Mouse (Mus musculus) kidney, postnatal 10 days (tissue): ENCODE results near the gene Pdk1.

ENCODE experiments used
- DNase-seq: peaks from one replicate; pipeline ENCODE4 v3.0.0; 2021; ENCODE audit warnings: mixed read lengths

Gene Pdk1

DNA sequence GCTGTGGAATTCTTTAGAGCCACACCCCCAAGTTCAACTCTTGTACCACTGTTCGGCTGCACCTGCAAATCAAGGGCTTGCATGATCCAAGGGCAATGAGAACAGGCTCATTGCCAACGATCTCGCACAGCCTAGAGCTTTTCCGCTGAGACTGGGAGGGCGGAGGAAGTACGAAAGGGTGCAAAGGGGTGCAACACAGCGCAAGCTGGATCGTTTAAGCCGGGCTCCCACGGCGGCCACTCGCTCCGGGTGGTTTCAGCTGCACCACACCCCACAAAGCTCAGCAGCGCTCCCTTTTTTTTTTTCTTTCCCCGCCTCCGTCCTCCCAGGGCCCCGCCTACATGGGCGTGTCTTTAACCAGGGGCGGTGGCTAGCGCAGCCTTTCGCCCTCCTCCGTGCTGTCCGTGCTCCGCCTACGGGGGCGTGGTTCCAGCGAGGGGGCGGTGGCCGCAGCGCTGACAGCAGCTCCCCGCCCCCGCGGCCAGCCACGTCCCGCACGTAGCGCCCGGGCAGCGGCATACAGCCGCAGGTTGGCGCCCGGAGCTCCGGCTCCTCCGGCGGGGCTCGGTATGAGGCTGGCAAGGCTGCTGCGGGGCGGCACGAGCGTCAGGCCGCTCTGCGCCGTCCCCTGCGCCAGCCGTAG lies at the start of gene Pdk1:
TSS of gene Pdk1 (plus strand) at position 424 of the 643 bp plus-strand sequence.
- DNase-seq = peak; percentile 99

DNA sequence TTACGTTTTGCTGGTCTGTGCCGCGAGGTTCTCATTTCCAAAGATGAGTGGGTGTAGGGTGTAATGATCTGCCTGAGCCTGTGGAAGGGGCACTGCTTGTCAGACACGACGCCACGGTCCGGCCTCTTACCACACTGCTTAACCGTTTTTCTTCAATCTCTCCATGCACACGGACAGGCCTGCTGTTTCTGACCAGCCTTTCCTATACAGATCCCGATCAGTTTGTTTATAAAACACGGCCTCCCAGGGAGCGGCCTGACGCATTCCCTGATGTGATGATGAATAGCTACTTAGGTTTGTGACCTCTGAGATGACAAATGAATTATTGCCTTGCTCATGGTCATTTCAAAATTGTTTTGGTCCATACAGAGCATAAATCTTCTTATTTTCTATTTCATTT lies 48.9 kb upstream of the Pdk1 start:
- no peak for DNase-seq

DNA sequence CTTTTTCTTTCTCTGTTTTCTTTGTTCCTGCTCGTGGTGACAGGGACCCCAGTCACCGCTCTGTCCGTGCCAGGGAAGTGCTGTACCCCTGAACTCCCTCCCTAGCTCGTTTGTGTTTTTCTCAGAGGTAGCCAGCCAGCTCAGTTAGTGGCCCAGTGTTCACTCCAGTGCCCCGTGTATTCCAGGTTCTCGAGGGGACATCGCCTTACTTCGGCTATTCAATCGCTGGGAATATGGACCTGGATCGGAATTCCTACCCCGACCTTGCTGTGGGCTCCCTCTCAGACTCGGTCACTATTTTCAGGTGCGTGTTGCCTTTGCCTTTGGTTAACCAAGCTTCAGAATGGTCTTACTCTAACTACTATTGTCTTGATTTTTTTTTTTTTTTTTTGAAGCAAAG lies 45.3 kb upstream of the Pdk1 start:
- no peak for DNase-seq

DNA sequence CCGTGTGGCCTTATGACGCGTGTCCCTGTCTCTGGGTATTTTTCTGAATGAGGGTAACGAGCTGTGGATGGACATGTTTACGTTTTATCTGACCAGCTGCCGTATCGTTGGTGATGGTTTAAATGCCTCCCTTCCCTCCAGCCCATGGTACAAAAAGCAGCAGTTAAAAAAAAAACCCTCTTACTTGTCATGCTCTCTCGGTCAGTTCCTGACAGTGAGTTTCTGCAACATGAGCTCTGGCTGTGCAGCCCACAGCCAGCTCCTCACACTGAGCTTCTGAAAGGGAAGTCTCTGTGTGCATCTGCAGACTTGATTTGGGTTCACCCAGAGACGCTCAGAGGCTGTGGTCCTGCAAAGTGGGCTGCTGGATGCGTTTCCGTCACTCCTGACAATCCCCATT lies 44.1 kb upstream of the Pdk1 start:
- DNase-seq = no peak

DNA sequence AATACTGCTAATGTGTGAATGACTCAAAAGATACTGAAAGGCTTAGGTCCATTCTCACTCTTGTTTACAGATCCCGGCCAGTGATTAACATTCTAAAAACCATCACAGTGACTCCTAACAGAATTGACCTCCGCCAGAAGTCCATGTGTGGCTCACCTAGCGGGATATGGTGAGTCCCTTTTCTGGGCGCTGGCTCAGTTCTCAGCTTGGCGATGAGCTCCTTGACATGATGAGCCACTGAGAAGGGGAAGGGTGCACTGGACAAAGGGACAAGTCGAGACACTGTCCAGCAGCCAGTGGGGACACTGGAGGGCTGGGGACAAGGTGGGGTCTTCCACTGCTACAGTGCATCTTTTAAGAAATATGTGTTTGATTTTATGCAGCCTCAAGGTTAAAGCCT lies 39.4 kb upstream of the Pdk1 start:
- DNase-seq = no peak

DNA sequence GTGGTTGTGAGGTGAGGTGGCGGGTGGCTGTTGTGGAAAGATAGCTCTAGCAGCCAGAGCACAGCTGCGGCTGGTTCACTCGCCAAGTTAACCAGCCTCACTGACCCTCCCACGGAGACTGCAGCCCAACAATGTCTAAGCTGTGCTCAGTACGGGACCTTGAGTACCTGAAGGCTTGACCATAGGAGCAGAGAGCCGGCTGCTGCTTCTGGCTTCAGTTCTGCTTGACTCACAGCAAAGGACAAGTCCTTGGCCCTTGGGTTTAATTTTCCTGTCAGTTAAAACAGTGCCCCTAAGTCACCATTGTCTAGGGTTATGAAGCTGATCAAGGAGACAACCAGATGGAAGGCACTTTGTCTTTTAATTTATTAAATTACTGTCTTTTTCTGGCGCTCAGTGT lies 38.7 kb upstream of the Pdk1 start:
- DNase-seq = no peak

DNA sequence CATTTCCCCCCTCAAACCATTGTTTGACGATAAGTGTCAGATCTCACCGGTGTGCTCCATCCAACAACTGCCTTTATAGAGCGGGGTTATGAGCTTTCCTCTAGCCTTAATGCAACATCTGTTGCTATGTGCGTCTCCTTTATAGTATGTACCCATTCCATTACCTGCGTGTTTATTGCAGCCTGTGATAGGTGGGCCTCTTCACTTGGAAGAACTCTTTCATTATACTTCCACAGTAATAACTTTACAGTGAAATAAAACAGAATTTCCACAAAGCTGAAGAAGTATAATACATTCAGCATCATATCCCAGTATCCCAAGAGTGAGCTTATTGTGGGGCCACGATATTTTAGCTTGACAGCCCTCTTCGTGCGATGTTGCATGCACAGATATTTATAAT lies 37.5 kb upstream of the Pdk1 start:
- no peak for DNase-seq

DNA sequence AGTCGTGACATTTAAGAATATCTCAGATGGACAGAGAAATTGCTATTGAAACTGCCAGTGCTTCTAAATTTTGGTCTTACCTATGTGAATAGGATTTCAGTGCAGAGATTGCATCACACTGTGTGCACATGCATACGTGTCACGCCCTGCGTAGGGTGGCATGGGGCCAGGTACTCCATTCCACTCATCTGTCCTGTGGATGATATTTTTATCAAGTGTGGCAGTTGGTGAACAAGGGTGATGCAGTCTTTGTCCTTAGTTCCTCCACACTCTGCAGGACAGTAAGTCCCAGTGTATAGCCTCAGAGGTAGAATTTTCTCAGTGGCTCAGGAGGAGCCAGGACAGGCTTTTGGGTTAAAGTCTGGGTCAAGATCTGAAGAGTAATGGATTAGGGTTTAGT lies 36.8 kb upstream of the Pdk1 start:
- no peak for DNase-seq

DNA sequence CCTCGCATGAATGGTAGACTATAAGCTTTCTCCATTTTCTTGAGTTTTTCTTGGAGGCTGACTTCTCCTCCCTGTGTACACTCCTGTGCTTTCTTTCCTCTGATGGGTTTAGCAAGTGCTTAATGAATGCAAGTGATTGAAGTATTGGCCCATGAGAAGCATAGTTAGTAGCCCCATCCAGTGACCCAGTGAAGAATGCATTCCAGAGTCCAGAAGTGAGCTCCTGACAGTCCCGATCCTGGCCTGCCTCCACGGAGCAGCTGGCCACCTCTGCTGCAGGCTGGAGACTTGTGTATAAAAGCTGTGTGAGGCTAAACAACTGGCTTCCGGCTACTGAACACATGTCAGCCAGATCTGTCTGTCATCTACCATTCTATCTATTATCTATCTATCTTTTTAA lies 35.8 kb upstream of the Pdk1 start:
- no peak for DNase-seq

DNA sequence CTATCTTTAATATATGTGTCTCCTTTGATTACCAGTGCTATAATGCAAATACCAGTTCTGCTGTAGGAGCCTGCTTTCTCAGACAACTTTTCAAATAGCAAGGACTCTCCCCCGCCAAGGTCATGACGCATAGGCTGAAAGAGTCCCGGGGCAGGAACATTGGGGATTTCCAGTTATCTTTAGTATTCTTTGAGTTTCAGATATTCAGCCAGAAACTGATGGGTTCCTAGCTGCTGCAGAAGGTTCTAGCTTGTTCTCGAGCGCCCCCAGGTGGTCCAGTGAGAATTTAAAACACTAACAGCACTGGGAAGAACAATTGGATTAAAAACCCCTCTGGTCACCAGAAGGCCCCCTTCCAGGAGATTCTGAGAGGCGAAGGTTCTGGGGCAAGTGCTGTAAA lies 35.2 kb upstream of the Pdk1 start:
- peak; percentile 85 for DNase-seq

DNA sequence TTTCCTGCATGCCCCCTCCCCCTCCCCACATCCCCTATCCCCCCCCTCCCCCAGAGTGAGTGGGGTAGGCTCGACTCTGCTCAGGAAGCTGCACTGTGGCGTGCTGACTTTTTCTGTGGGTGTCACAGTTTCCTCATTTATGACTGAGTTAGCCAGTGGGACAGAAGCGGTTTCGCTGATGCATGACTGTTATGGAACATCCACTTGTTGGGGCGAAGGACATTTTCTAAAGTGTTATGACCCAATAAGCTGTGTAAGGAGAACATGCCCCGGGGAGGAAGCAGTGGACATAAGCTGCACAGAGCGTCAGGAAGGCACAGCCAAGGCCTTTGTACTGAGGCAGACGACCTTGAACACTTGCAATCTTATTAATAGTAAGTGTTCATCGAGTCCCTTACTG lies 29.7 kb upstream of the Pdk1 start:
- DNase-seq = no peak

DNA sequence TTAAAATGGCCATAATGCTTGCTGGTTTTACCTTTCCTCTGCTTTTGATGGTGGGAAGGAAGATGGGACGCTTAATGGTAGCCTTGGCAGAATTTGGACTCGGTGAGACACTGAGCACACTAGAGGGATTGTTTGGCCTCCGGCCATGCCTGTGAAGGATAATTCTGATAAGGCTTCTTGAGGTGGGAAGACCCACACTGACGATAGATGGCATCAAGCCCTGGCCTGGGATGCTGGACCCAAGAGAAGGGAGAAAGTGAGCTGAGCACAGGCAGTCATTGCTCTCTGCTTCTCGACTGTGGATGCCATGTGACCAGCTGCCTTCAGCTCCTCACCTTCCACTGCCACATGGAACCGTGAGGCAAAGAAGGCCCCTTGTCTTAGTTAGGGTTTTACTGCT lies 28.1 kb upstream of the Pdk1 start:
- DNase-seq = no peak

DNA sequence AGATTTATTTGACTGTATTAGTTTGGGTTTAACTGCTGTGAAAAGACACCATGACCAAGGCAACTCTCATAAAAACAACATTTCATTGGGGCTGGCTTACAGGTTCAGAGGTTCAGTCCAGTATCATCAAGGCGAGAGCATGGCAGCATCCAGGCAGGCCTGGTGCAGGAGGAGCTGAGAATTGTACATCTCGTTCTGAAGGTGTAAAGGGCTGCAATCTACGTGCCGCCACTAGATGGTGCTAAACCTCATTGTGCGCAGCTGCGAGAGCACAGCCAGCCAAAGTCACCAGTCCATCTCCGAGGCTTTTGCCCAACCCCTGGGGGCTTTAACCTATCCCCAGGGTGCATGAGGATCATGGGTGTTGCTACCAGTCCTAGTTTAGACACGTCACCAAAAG lies 20.9 kb upstream of the Pdk1 start:
- peak; percentile 74 for DNase-seq

DNA sequence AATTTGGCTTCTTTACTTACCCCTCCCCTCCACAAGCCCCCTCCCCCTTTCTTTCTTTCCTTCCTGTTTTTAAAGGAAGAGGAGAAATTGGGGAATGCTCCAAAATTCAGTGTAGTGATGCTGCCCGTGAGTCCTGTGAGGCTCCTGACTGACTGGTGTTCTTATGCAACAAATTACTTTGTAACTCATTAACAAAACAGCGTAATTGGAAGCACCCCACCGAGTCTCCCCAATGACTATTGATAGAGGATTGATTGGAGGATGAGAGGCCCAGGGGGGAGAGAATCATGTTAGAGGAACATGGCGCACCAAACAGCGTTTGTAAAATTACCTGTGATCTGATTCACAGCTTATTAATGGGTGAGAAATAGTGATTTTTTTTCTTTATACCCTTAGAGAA lies 17.9 kb upstream of the Pdk1 start:
- no peak for DNase-seq

DNA sequence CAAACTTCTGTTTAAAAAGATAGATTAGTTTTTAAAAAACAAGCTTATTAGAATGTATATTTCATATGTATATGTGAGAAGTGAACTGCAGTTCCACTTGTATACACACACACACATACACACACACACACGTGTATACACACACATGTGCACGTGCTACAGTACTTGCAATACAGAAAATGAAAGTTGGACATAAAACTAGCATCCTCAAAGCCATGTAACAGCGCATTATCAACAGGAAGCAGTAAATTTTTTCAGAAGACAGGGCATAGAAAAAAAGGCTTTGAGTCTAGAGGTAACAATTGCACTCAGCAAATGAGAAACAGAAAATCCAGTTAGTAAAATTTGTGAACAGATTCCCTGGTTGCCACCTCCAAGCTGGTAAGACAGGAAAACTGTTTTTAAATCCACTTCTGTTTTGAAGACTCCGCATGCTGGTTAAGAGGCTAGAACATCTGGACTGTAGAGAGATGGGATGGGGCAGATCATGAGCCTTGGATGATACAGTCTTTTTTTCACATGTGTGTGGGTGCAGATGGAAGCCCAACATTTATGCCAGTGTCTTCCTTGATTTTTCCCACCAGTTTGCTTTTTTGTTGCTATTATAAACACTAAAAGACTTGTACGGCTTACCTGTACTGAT lies 9.4 kb upstream of the Pdk1 start:
- DNase-seq = no peak

DNA sequence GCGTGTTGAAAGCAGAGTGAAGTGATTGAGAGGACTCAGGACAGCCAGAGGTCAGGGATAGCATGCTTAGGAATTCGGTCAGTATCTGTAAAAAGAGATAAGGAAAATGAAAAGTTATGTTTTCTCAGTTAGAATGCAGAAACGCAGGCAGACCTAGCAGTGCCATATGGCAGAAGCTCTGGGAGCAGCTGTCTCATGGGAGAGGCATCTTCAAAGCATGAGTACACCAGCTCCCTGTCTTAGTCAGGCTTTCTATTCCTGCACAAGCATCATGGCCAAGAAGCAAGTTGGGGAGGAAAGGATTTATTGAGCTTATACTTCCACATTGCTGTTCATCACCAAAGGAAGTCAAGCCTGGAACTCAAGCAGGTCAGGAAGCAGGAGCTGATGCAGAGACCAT lies 8.0 kb upstream of the Pdk1 start:
- DNase-seq = no peak

DNA sequence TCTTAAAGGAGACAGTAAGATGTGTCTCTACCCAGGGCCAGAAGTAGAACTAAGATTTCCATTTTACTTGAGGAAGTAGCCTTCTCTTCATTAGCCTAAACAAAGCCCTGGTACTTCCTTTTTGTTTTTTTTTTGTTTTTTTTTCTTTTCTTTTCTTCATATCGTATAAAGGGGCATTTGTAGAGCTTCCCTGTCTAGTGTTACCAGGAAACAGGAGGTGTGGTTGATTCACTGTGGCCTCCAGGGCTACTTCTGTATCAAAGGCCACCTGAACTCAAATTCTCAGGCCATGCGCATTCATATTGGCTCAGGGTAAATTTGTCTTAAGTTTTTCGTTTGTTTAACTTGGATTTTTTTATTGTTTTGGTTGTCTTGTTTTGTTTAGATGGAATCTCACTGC lies 7.1 kb upstream of the Pdk1 start:
- no peak for DNase-seq

DNA sequence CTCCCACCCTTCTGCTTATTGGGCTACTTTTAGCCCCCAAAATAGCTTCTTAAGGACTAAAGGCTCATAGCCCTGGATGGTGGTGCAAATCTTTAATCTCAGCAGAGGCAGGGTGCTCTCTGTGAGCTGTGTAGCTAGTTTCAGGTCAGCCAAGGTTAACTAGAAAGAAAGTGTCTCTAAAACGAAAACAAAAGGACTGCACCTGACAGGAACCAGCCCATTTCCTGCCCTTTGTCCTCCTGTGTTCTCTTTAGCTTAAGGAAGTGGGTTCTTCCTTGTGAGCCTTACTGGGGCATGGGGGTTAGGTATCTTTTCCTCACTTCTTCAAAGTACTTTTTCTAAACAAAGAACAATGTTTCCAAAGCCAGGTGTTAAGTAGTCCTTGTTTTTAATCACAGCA lies 6.5 kb upstream of the Pdk1 start:
- no peak for DNase-seq

DNA sequence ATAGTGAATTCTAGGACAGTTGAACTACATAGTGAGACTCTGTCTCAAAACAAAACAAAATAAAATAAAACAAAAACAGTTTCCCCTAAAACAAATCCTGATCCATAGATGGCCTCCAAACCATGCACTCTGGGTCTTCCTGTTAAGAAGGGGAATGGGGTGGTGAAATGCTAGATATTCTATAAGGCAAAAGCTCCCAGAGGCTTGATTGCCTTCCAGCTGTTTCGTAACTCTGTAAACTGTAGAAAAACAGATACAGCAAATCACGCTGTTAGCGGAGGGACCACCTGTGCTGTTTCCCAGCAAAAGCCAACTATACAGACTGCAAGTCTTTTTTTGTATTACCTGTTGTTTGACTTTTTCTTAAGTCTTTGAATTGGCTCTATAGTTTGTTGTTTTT lies 6.0 kb upstream of the Pdk1 start:
- no peak for DNase-seq

DNA sequence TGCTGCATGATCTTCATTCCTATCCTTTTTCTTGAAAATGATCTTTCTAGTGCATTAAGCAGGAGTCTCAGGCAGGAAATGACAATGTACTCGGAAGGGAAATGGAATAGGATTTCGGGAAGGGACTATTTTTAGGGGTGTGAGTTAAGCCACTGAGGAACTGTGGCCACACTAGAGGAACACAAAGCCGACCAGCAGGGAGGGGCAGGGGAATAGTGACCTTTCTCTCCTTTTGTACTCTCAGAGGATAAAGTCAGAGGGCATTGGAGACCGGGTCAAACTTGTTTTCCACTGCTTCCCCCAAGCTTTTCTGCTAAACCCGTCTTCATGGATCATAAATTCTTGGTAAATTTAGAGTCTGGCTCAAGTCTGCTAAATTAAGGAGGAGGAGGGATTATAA lies 5.5 kb upstream of the Pdk1 start:
- peak; percentile 55 for DNase-seq

DNA sequence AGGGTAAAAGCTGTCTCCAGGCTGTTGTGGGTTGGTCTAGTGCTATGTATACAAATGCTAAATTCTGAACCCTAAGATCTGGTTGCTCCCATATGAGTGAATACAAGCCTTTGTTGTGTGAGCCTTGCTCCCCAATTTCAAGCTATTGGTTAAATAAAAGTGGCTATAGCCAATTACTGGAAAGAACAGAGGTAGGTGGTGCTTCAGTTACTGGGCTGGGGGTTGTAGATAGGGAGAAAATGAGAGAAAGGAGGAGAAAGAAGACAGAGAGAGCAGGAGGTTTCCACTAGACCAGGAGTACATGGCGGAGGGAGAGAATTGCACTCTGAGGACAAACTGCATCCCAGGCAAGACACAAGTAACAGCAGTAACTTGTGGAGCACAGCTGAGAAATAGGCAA lies 4.8 kb upstream of the Pdk1 start:
- DNase-seq = no peak

DNA sequence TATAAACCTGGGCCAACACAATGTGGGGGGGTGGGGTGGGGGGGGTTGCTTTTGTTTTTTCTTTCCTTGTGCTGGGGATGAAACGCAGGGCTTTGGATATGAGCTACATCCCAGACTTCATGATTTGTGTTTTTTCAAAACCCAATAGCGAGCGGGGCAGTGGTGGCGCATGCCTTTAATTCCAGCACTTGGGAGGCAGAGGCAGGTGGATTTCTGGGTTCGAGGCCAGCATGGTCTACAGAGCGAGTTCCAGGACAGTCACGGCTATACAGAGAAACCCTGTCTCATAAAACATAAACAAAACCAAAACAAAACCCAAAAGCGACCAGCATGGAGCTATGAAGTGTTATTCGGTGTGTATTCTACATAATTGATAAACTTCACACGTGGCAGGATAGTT lies 883 bp upstream of the Pdk1 start:
- DNase-seq = no peak

DNA sequence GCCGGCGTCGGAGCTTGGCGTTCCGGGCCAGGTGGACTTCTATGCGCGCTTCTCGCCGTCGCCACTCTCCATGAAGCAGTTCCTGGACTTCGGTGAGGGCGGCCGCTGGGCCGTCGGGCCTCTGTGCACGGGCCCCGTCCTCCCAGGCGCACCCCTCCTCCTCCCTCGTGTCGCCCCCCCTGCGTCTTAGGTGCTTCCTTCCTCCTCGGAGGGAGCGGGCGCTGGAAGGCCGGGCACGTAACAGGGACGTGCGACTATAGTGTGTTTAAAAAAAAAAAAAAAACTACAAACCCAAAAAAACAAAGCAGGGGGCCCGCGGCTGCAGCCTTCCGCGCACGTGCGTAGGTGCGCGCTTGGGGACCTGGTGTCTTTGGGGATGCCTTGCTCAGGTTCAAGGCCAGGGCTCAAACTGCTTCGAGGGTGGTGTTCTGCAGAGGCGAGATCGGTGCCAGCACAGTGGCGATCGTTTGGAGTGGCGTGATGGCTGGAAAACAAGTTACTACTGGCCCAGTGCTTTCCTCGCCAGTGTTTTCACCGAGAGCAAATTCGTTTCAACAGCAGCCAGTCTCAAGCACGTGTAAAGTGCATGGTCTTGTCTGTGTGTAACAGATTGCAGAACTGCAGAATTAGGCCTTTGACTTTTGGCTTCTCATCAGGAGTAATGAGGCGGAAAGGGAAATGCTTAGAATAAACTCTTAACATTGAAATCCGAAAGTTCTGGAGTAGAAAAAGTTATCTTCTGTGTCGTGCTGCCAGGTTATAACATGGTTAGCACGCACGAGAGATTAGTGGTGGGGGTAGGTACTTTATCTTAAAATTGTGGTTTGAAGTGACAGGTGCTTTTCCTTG lies 674 bp downstream of the Pdk1 start:
- peak; percentile 75 for DNase-seq

DNA sequence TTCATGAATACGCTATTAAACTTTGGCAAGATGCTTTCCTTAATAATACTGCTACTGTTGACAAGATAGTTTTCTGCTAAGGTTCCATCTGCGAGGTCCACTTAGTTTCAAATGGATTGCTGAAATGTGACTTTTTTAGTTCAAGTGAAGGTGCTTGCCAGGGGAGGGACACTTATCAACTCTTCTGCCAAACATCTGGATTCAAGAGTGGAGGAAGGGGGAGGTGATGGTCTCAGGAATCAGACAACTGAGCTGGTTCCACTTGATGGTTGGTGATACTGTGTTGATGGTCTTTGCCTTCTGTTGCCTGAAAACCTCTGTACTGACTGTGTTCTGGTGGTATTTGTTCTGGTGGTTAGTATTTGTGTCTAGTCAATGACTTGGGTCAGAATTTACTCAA lies 1.4 kb downstream of the Pdk1 start:
- no peak for DNase-seq
